Mouse (Mus musculus): Measurements from ENCODE around the gene Dnal1.

GRCm38 (mm10) chr12:84068296-84068695 is 45.9 kb upstream of the Dnal1 start:
- TF ChIP-seq GATA1 (IDR thresholded peaks at IDR 0.05; ENCODE audit: borderline replicate concordance, low read length): no peak
- no peak for TF ChIP-seq FLI1 (IDR thresholded peaks at IDR 0.05; ENCODE audit: low read length)

All from megakaryocyte, embryonic 14.5 days (primary cell).